Mouse (Mus musculus): ENCODE data around the gene Hist1h4k. TPM values are rescaled to one million over a fixed set of nuclear protein-coding genes. Genes with fewer than 3 reads are reported as not detected.
A peak's percentile ranks its signal among the peaks of the same experiment; 100 is the strongest.
"Not testable (repeated sequence)": the region's sequence is repeated elsewhere in the genome, so short reads cannot be mapped to it uniquely, and the experiment has no call there.

Gene Hist1h4k
- polyA plus RNA-seq, 1 experiment from 2014 or later: 1.1 TPM

- H3K9ac ChIP-seq (ENCODE audit: low read length): 0 out of 2 replicates have a peak overlapping the region, but pooled peaks have one; percentile 8
- no peak overlapping the region for H3K27ac ChIP-seq (replicated peaks)
- H3K4me2 ChIP-seq (replicated peaks; ENCODE audit: low read depth): peak overlapping the region; percentile 66
- DNase-seq (ENCODE audit: low spot score): no peak
- H3K27me3 ChIP-seq (ENCODE audit: control insufficient read depth, insufficient read depth, low read length): no peaks in the 10 kb centered on the region
- TF ChIP-seq CTCF (IDR thresholded peaks at IDR 0.05; ENCODE audit: low read depth) (no peak), EP300 (optimal IDR thresholded peaks at IDR 0.05) (no peak)
- no peak for ATAC-seq (ENCODE audit: low FRiP score, low TSS enrichment)
- H3K4me3 ChIP-seq (ENCODE audit: low read depth, low read length): no peak overlapping the region
- no peaks in the 10 kb centered on the region for H3K36me3 ChIP-seq (ENCODE audit: control insufficient read depth, insufficient read depth, low read length)
- H3K4me1 ChIP-seq (replicated peaks; ENCODE audit: control insufficient read depth, insufficient read depth): no peaks in the 10 kb centered on the region
- 25% methylated on average over 3 of the region's 3 CpGs for WGBS
- H3K9me3 ChIP-seq (ENCODE audit: control insufficient read depth, low read length): no peaks in the 10 kb centered on the region
Measured at GRCm38 (mm10) chr13:21752356-21752755, 2.1 kb upstream of the Hist1h4k start.

GRCm38 (mm10) chr13:21751827-21752226, 1.5 kb upstream of the Hist1h4k start:
- no peaks in the 10 kb centered on the region for H3K9me3 ChIP-seq (ENCODE audit: control insufficient read depth, low read length)
- no peaks in the 10 kb centered on the region for H3K4me1 ChIP-seq (replicated peaks; ENCODE audit: control insufficient read depth, insufficient read depth)
- H3K27me3 ChIP-seq (ENCODE audit: control insufficient read depth, insufficient read depth, low read length): no peaks in the 10 kb centered on the region
- no peak overlapping the region for H3K9ac ChIP-seq (ENCODE audit: low read length)
- DNase-seq (ENCODE audit: low spot score) (no peak), ATAC-seq (ENCODE audit: low FRiP score, low TSS enrichment) (no peak)
- H3K4me3 ChIP-seq (ENCODE audit: low read depth, low read length): no peak overlapping the region
- H3K27ac ChIP-seq (replicated peaks): no peak overlapping the region
- H3K4me2 ChIP-seq (replicated peaks; ENCODE audit: low read depth): no peak overlapping the region
- no peaks in the 10 kb centered on the region for H3K36me3 ChIP-seq (ENCODE audit: control insufficient read depth, insufficient read depth, low read length)
- TF ChIP-seq CTCF (IDR thresholded peaks at IDR 0.05; ENCODE audit: low read depth): no peak
- no peak for TF ChIP-seq EP300 (optimal IDR thresholded peaks at IDR 0.05)
- WGBS: 63% methylated on average over 3 of the region's 3 CpGs

- Histone ChIP-seq H3K4me3 (ENCODE audit: low read depth, low read length) (no peak overlapping the region), H3K4me1 (replicated peaks; ENCODE audit: control insufficient read depth, insufficient read depth) (no peaks in the 10 kb centered on the region), H3K36me3 (ENCODE audit: control insufficient read depth, insufficient read depth, low read length) (no peaks in the 10 kb centered on the region), H3K27ac (replicated peaks) (no peak overlapping the region), H3K9ac (ENCODE audit: low read length) (no peak overlapping the region), H3K9me3 (ENCODE audit: control insufficient read depth, low read length) (no peaks in the 10 kb centered on the region), H3K27me3 (ENCODE audit: control insufficient read depth, insufficient read depth, low read length) (no peaks in the 10 kb centered on the region), H3K4me2 (replicated peaks; ENCODE audit: low read depth) (no peak overlapping the region)
- DNase-seq (ENCODE audit: low spot score): no peak
- TF ChIP-seq CTCF (IDR thresholded peaks at IDR 0.05; ENCODE audit: low read depth): no peak
- no peak for ATAC-seq (ENCODE audit: low FRiP score, low TSS enrichment)
Measured at GRCm38 (mm10) chr13:21751417-21751816, 1.1 kb upstream of the Hist1h4k start.

- DNase-seq (ENCODE audit: low spot score) (no peak), ATAC-seq (ENCODE audit: low FRiP score, low TSS enrichment) (no peak)
- H3K27ac ChIP-seq (replicated peaks): peak overlapping the region; percentile 13; the same call in 1 of the 2 replicates
- no peaks in the 10 kb centered on the region for H3K27me3 ChIP-seq (ENCODE audit: control insufficient read depth, insufficient read depth, low read length)
- no peaks in the 10 kb centered on the region for H3K9me3 ChIP-seq (ENCODE audit: control insufficient read depth, low read length)
- peak overlapping the region; percentile 43 for H3K4me3 ChIP-seq (ENCODE audit: low read depth, low read length)
- TF ChIP-seq EP300 (optimal IDR thresholded peaks at IDR 0.05) (no peak), CTCF (IDR thresholded peaks at IDR 0.05; ENCODE audit: low read depth) (no peak)
- WGBS: 4% methylated on average over 5 of the region's 5 CpGs
- no peaks in the 10 kb centered on the region for H3K4me1 ChIP-seq (replicated peaks; ENCODE audit: control insufficient read depth, insufficient read depth)
- peak overlapping the region; percentile 54 for H3K9ac ChIP-seq (ENCODE audit: low read length)
- peak overlapping the region; percentile 55 for H3K4me2 ChIP-seq (replicated peaks; ENCODE audit: low read depth)
- no peaks in the 10 kb centered on the region for H3K36me3 ChIP-seq (ENCODE audit: control insufficient read depth, insufficient read depth, low read length)
Measured at GRCm38 (mm10) chr13:21749387-21750158, 732 bp downstream of the Hist1h4k start.

GRCm38 (mm10) chr13:21745006-21745405, 5.3 kb downstream of the Hist1h4k start:
- H3K9me3 ChIP-seq (ENCODE audit: control insufficient read depth, low read length): no peaks in the 10 kb centered on the region
- no peak overlapping the region for H3K4me2 ChIP-seq (replicated peaks; ENCODE audit: low read depth)
- DNase-seq (ENCODE audit: low spot score) (no peak), ATAC-seq (ENCODE audit: low FRiP score, low TSS enrichment) (no peak)
- no peaks in the 10 kb centered on the region for H3K36me3 ChIP-seq (ENCODE audit: control insufficient read depth, insufficient read depth, low read length)
- H3K27ac ChIP-seq (replicated peaks): no peak overlapping the region
- no peaks in the 10 kb centered on the region for H3K4me1 ChIP-seq (replicated peaks; ENCODE audit: control insufficient read depth, insufficient read depth)
- no peak overlapping the region for H3K4me3 ChIP-seq (ENCODE audit: low read depth, low read length)
- WGBS: 34% methylated on average over 1 of the region's 1 CpGs
- TF ChIP-seq CTCF (IDR thresholded peaks at IDR 0.05; ENCODE audit: low read depth) (no peak), EP300 (optimal IDR thresholded peaks at IDR 0.05) (no peak)
- no peak overlapping the region for H3K9ac ChIP-seq (ENCODE audit: low read length)
- H3K27me3 ChIP-seq (ENCODE audit: control insufficient read depth, insufficient read depth, low read length): no peaks in the 10 kb centered on the region

GRCm38 (mm10) chr13:21734906-21735767, 15.2 kb downstream of the Hist1h4k start, which contains the start of gene Hist1h4j:
Gene Hist1h4j (plus strand): TSS chr13:21735064.
- H3K9me3 ChIP-seq (ENCODE audit: control insufficient read depth, low read length); H3K36me3 ChIP-seq (ENCODE audit: control insufficient read depth, insufficient read depth, low read length); H3K27me3 ChIP-seq (ENCODE audit: control insufficient read depth, insufficient read depth, low read length); H3K4me1 ChIP-seq (replicated peaks; ENCODE audit: control insufficient read depth, insufficient read depth): not testable (repeated sequence)
- peak; percentile 84 for DNase-seq (ENCODE audit: low spot score)
- Histone ChIP-seq H3K27ac (replicated peaks) (peak within 1 kb of the TSS; percentile 86), H3K4me3 (ENCODE audit: low read depth, low read length) (peak within 1 kb of the TSS; percentile 43), H3K9ac (ENCODE audit: low read length) (peak within 1 kb of the TSS; percentile 57), H3K4me2 (replicated peaks; ENCODE audit: low read depth) (peak within 1 kb of the TSS; percentile 56)
- ATAC-seq (ENCODE audit: low FRiP score, low TSS enrichment): peak; percentile 89
- WGBS: under 1% methylated on average over 39 of the region's 56 CpGs

All from stomach, postnatal 0 days (tissue).